Mouse (Mus musculus) kidney, adult 2 months (tissue): ENCODE measurements around the gene Hmg20a.

Experiments used
- CTCF ChIP-seq: fragments of 200-500 bp; conservative IDR thresholded peaks from 2 replicates; pipeline ENCODE4 v1.5.1; 2011; ENCODE audit warnings: low read depth, mild to moderate bottlenecking, control low read depth, low read length, moderate library complexity, mixed read lengths; ENCODE audit not compliant: insufficient read depth, insufficient read length
- POLR2A ChIP-seq: fragments of 200-500 bp; IDR thresholded peaks from one replicate; pipeline ENCODE4 v1.6.1; 2011; ENCODE audit warnings: low read depth, low read length, control low read depth

DNA sequence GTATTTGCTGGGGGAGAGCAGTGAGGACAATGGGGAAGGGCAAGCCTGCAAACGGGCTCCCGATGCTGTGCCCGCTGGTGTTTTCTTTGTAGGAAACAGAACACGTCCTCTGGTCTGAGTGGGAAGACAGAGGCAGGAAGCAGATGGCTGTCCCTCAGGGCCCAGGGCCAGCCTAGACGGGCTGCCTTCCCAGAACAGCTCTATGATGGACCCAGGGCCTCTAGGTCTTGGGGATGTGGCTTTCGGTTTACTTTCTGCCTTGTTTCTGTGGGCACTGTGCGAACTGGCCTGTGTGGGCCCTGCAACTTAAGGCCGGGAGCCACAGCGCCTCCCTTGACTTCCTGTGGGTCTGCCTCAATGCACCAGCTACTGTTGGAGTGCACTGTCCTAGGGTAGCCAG lies 115.5 kb downstream of the Hmg20a start:
- no peak for TF ChIP-seq CTCF
- no peak for TF ChIP-seq POLR2A
